Mouse (Mus musculus) leukemia stem cell, adult 10-12 weeks (primary cell): ENCODE measurements around the gene Rdh11. TPM values are rescaled to one million over a fixed set of nuclear protein-coding genes. Genes with fewer than 3 reads are reported as not detected.

Source experiments
- polyA plus RNA-seq: library from polyadenylated mRNA; stranded (reverse); fragments of >175 nt; gene quantifications from 2 replicates; pipeline ENCODE4 v1.2.3, GENCODE M21; 2012; ENCODE audit warnings: low replicate concordance

Gene Rdh11
- polyA plus RNA-seq: 0.63 and 1.5 TPM in 2 replicates

DNA sequence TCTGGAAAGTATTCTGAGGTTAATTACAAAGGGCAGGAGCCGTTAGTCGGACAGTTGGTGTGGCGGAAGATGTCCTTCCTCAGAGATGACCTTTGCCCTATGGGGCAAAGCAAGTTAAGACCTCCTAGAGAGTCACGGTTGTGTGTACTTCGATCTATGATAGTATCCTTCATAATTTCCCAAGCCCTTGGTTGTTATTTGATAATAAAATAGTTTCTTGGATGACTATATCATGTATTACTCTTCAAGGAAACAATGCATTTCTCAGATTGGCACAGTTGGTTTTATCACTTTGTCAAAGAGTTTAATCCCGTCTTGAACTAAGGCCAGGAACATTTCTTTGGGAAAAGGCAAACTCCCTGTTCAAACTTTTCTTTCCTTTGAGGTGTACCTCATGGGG, at the start of gene Rdh11:
Rdh11 (minus strand) TSS at position 101 of the 400 bp plus-strand sequence.

DNA sequence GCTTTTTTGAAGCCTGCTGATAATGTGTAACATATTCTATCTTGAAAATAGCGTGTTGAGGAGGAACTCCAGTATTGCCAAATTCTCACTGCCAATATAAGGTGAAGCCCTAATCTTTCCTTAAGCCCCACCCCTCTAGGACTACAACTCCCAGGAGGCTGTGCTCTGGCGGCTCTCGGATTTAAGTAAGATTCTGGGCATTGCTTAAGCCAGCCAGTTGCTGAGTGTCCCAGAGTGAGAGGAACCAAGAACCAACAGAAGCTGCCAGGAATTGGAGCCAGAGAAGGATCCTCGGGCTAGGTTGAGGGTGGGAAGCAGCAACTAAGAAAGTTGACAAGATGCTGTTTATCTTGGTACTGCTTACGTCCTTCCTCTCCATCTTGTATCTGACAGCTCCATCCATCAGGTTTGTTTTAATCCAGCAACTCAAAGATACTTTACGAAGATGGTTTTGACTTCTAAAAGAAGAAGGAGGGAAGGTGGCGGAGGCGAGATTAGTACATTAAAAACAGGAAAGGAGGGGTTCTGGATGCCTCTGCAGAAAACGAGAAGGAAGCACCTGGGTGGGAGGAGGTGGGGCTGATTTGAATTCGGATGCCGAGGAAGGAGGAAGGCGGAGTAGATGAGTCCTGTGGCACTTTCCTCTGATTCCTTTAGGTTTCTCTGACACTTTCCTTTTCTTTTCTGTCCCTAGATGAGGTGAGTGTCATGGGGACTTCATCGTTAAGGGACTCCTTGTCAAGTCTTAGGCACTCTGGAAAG, 16.8 kb upstream of the Rdh11 start, which contains the start of gene Rdh12:
Rdh12 (plus strand) TSS at position 212 of the 762 bp plus-strand sequence.

DNA sequence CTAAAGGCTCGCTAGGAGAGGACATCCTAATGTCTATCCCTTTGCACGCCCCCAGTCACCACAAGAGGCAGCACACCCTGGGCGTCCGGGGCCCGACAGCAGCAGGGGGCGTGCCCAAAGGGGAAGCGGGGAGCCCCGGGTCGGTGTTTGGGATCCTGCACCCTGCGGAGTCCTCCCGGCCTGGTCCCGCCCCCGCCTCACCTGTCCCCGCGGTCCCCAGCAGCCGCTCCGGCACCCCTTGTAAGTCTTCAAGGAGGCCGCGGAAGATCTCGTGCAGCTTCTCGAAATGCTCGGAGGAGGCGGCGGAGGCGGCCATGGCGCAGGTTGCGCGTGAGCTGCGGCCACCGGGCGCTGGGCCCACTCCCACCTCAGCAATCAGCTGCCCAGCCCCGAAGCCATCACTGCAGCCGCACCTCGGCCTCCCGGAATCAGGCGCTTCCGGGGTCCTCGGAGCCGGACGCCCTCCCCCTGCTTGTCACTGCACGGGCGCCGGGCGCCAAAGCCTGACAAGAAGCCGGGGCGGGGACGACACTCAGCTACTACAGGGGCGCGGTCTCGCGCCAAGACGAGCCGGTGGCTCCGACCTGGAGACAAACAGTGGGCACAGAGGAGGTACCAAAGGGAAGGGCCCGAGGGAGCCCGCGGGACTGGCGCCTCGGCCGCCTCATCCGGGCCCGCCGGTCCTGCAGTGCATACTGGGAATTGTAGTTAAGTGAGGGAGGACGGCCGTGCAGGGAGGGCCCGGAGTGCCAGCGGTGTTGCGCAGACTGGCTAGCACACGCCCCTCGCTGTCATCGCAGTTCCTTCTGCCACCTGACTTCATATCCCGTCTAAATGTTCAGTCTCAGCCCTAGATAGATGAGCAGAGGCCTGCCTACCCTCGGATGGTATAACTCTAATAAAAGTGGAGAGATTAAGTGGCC, 19.8 kb downstream of the Rdh11 start, which contains the start of gene Vti1b:
Vti1b (minus strand) TSS at position 649 of the 923 bp plus-strand sequence.

GRCm38 (mm10) chr12:79130299-79131177, 61.6 kb downstream of the Rdh11 start, which contains the start of gene Arg2:
Arg2 (plus strand) TSS chr12:79130777.

Other genes with a start within 250 kb of the Rdh11 start
- 9.6 and 13.4 TPM in 2 replicates for gene Tmem229b, start 184.7 kb downstream of the Rdh11 start, polyA plus RNA-seq
- 0.09 and 0.20 TPM in 2 replicates for gene Plekhh1, start 163.1 kb downstream of the Rdh11 start, polyA plus RNA-seq
- 2.7 and 9.8 TPM in 2 replicates for gene Pigh, start 102.6 kb downstream of the Rdh11 start, polyA plus RNA-seq
- gene Arg2, start 61.5 kb downstream of the Rdh11 start, polyA plus RNA-seq: 0.24 TPM in 1 of 2 replicates, not detected in the other
- 39.5 and 39.8 TPM in 2 replicates for gene Vti1b, start 19.6 kb downstream of the Rdh11 start, polyA plus RNA-seq
- gene Rdh12, start 16.6 kb upstream of the Rdh11 start, polyA plus RNA-seq: 0.15 and 0.40 TPM in 2 replicates
- 2.6 and 10.1 TPM in 2 replicates for gene Zfyve26, start 104.0 kb upstream of the Rdh11 start, polyA plus RNA-seq
- gene Rad51b, start 105.0 kb upstream of the Rdh11 start, polyA plus RNA-seq: 0.43 and 0.55 TPM in 2 replicates